8 mouse cellular contexts compared by ENCODE assay signal in the genomic region with DNA sequence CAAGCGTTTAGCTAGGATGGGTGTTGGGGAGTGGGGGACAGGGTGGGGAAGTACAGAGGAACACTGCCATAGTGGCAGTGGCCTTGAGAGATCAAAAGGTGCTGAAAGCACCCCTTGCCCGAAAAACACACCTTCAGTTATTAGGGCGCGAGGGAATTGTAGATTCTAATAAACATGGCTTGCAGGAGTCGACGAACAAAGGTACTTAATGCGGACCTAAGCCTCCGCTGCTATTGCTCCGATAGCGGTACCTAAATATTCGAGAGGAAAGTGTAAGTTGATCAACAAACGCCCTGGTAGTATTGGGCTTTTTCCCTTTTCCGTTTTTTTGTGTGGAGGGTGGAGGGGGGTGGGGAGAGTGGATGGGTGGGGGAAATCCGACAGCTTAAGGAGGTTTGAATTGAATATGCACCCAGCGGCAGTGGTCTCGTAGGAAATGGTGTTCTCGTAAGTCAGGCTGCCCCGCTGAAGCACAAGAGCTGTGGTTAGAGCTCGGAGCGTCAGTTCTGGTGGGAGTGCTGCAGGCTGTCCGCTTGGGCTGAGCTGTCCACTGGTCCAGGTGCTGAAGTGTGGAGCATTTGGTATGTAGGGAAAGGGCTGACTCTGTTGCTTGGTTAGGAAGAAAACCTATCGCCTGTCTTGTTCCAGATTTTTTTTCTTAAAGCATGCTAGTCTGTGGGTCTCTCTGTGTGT.
DNase-seq lines count a peak whose midpoint lies in the region; ATAC-seq and TF ChIP-seq lines count a peak whose summit lies in the region.

No protein-coding gene starts in this region.

- no peaks in the 10 kb centered on the region for H3K4me1 ChIP-seq in forebrain, postnatal 0 days (ENCODE audit: insufficient read depth)
- peaks cover 7% of the 10 kb centered on the region; the same call in 1 of the 2 replicates for H3K4me1 ChIP-seq in hindbrain, embryonic 14.5 days (replicated peaks; ENCODE audit: control insufficient read depth, insufficient read depth, low read length)

- ATAC-seq in forebrain, postnatal 0 days, result peak; percentile 61
- peak; percentile 59; the same call in 1 of the 2 replicates for ATAC-seq in hindbrain, embryonic 14.5 days (ENCODE audit: low FRiP score)
- ATAC-seq in CD4-positive, CD25-positive, alpha-beta regulatory T cell, adult 4 months, result no peak

- TF ChIP-seq CTCF in forebrain, postnatal 0 days (IDR thresholded peaks at IDR 0.05; ENCODE audit: low read depth), result 0 out of 2 replicates have a peak, but pooled peaks have one; percentile 11
- no peak for TF ChIP-seq CTCF in left cerebral cortex, adult 2 months (IDR thresholded peaks at IDR 0.05)

- H3K4me2 ChIP-seq in forebrain, postnatal 0 days (ENCODE audit: low read depth), result peak overlapping the region; percentile 76
- H3K4me2 ChIP-seq in hindbrain, embryonic 14.5 days (replicated peaks), result peak overlapping the region; percentile 91

- no peaks in the 10 kb centered on the region for H3K27me3 ChIP-seq in forebrain, postnatal 0 days (ENCODE audit: insufficient read depth, low read length)
- peaks cover 7% of the 10 kb centered on the region; the same call in 1 of the 2 replicates for H3K27me3 ChIP-seq in hindbrain, embryonic 14.5 days (ENCODE audit: control insufficient read depth, insufficient read depth, low read length)

- DNase-seq in Muller cell, postnatal 12 days (ENCODE audit: inconsistent ontology term), result peak; percentile 78
- peak; percentile 58 to 62 for DNase-seq in adrenal gland, postnatal 4 days (ENCODE audit: low spot score in 2 of 2)
- peak; percentile 85 for DNase-seq in forebrain, postnatal 0 days
- peak; percentile 79 for DNase-seq in hindbrain, embryonic 14.5 days (ENCODE audit: low spot score)
- peak; percentile 54 to 59 for DNase-seq in left cerebral cortex, adult 2 months (ENCODE audit: extremely low spot score in 1 of 2, low spot score in 2 of 2)
- peak; percentile 72 for DNase-seq in lung, postnatal 36 days
- peak; percentile 68 for DNase-seq in right cerebral cortex, postnatal 25 days

- peak overlapping the region; percentile 90 for H3K27ac ChIP-seq in forebrain, postnatal 0 days (ENCODE audit: low read depth, low read length)
- peak overlapping the region; percentile 87 for H3K27ac ChIP-seq in hindbrain, embryonic 14.5 days
- peak overlapping the region; percentile 98 for H3K27ac ChIP-seq in left cerebral cortex, adult 2 months

- intact Hi-C loops in left cerebral cortex, adult 2 months (cut with DNase I), result loop anchor here (5.0 to 10.0 kb wide), 2 partner anchors 76 to 456 kb away; no protein-coding TSS in a partner anchor

- H3K36me3 ChIP-seq in forebrain, postnatal 0 days (ENCODE audit: insufficient read depth), result no peaks in the 10 kb centered on the region
- no peaks in the 10 kb centered on the region for H3K36me3 ChIP-seq in hindbrain, embryonic 14.5 days (replicated peaks; ENCODE audit: control insufficient read depth, insufficient read depth)

- WGBS in forebrain, postnatal 0 days, result 1% methylated on average over 22 of the region's 22 CpGs
- WGBS in hindbrain, embryonic 14.5 days, result under 1% methylated on average over 22 of the region's 22 CpGs

- no peaks in the 10 kb centered on the region for H3K9me3 ChIP-seq in forebrain, postnatal 0 days (ENCODE audit: low read length)
- no peaks in the 10 kb centered on the region for H3K9me3 ChIP-seq in hindbrain, embryonic 14.5 days (ENCODE audit: control insufficient read depth, low read length)

- H3K4me3 ChIP-seq in forebrain, postnatal 0 days (ENCODE audit: low read depth, low read length), result peak overlapping the region; percentile 71
- peak overlapping the region; percentile 41 for H3K4me3 ChIP-seq in hindbrain, embryonic 14.5 days (replicated peaks; ENCODE audit: low read length)
- peak overlapping the region; percentile 62 for H3K4me3 ChIP-seq in left cerebral cortex, adult 2 months

- H3K9ac ChIP-seq in forebrain, postnatal 0 days, result peak overlapping the region; percentile 75
- peak overlapping the region; percentile 72 for H3K9ac ChIP-seq in hindbrain, embryonic 14.5 days
